Mouse (Mus musculus) olfactory bulb, adult 2 months (tissue): Measurements from ENCODE around the gene Unc13c.

Experiments used
- CTCF ChIP-seq: fragments of 200-500 bp; IDR thresholded peaks from 2 replicates; pipeline ENCODE4 v1.5.1; 2012; ENCODE audit warnings: low read depth, mild to moderate bottlenecking, low read length, moderate library complexity; ENCODE audit not compliant: insufficient read depth
- POLR2A ChIP-seq: fragments of 200-500 bp; IDR thresholded peaks from 2 replicates; pipeline ENCODE4 v1.6.1; 2012; ENCODE audit warnings: mild to moderate bottlenecking, low read depth, low read length, moderate library complexity; ENCODE audit not compliant: insufficient read depth

DNA sequence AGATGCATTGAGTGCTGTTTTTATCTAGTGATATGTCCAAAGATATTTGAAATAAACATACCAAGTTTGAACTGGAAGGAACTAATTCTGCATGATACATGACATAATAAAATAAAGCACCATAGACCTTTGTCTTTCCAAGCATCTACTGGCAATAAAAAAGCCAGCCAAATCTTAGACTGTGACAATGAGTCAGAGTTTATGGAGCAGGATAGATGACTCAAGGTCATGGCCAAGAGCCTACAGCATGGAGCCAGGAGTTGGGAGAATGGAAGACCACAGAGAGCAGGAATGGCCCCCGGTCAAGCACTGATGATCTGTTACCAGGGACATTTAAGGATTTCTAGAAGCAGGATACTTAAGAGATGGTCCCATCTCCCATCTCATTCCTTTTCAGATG, 319.7 kb downstream of the Unc13c start:
- TF ChIP-seq POLR2A = no peak
- no peak for TF ChIP-seq CTCF
